Mouse (Mus musculus) intestine, postnatal 0 days (tissue): ENCODE data around the gene Klhl29. TPM values are rescaled to one million over a fixed set of nuclear protein-coding genes. Genes with fewer than 3 reads are reported as not detected.

Experiments
- ATAC-seq: fragments of 200-750 bp; cut with Nextera tagmentation; 2 replicates; pipeline ENCODE4 v1.8.0; 2017; ENCODE audit warnings: mild to moderate bottlenecking, moderate TSS enrichment, moderate library complexity
- H3K27ac ChIP-seq: fragments of 300-500 bp; sonication (generic); 2 replicates; pipeline ENCODE4 v1.5.1; 2014; ENCODE audit warnings: mild to moderate bottlenecking, low read depth, low read length, moderate library complexity
- H3K27me3 ChIP-seq: fragments of 300-500 bp; sonication (generic); replicated peaks from 2 replicates; pipeline ENCODE4 v1.6.1; 2014; ENCODE audit warnings: low read length, mixed read lengths; ENCODE audit not compliant: control insufficient read depth, insufficient read depth
- H3K36me3 ChIP-seq: fragments of 300-500 bp; sonication (generic); 2 replicates; pipeline ENCODE4 v1.6.1; 2014; ENCODE audit warnings: mild to moderate bottlenecking, moderate library complexity; ENCODE audit not compliant: control insufficient read depth, insufficient read depth
- H3K4me1 ChIP-seq: fragments of 300-500 bp; sonication (generic); replicated peaks from 2 replicates; pipeline ENCODE4 v1.6.1; 2014; ENCODE audit warnings: antibody characterized with exemption, low read length, mixed read lengths; ENCODE audit not compliant: control insufficient read depth, insufficient read depth
- H3K4me2 ChIP-seq: fragments of 300-500 bp; sonication (generic); replicated peaks from 2 replicates; pipeline ENCODE4 v1.6.1; 2014; ENCODE audit warnings: low read depth, mild to moderate bottlenecking, moderate library complexity
- H3K4me3 ChIP-seq: fragments of 300-500 bp; sonication (generic); 2 replicates; pipeline ENCODE4 v1.5.1; 2014; ENCODE audit warnings: low read depth, low read length
- H3K9ac ChIP-seq: fragments of 300-500 bp; sonication (generic); 2 replicates; pipeline ENCODE4 v1.6.1; 2014; ENCODE audit warnings: mild to moderate bottlenecking, low read depth, low read length
- H3K9me3 ChIP-seq: fragments of 300-500 bp; sonication (generic); 2 replicates; pipeline ENCODE4 v1.6.1; 2016; ENCODE audit warnings: mixed run types; ENCODE audit not compliant: control insufficient read depth
- CTCF ChIP-seq: sonication (generic); IDR thresholded peaks from 2 replicates; pipeline ENCODE4 v1.5.1; 2016; ENCODE audit warnings: low read depth, mild to moderate bottlenecking, control low read depth, antibody characterized with exemption, moderate library complexity
- WGBS: fragments of 180-500 bp; shearing (Covaris S2); extraction: QIAGEN DNeasy Blood & Tissue Kit; methylation state at CpG from one replicate; pipeline ENCODE4 v1.1.7; 2014; 5-methylcytosine and 5-hydroxymethylcytosine counted together
- polyA plus RNA-seq: library from polyadenylated mRNA; unstranded; fragments of >200 nt; fragmentation: Nextera tagmentation; extraction: Ambion mirVana; gene quantifications from 2 replicates; pipeline ENCODE4 v1.2.1, GENCODE M21; 2015

Klhl29 gene
- polyA plus RNA-seq, 1 experiment from 2014 or later: 0.34 TPM

DNA sequence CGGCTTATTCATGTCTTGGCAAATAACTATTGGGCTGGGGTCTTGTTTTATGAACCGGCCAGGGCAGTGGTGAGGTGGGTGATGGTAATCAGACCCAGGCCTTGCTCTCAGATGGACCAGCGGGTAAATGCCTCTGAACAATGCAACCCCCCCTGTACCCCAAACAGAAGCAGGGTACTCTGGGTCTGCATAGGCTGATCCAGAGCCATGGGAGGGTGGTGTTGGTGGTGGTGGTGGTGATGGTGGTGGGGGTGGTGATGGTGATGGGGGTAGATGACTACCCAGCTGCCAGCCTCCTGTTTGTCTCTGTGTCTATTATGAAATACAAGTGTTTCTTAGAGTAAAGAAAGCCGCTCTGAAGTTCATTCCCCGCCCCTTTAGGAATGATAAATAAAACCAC, 232.3 kb downstream of the Klhl29 start:
- Histone ChIP-seq H3K4me3 (no peak overlapping the region), H3K27ac (no peak overlapping the region), H3K36me3 (no peaks in the 10 kb centered on the region), H3K27me3 (no peaks in the 10 kb centered on the region), H3K9ac (no peak overlapping the region), H3K4me2 (no peak overlapping the region), H3K4me1 (no peaks in the 10 kb centered on the region), H3K9me3 (no peaks in the 10 kb centered on the region)
- ATAC-seq: no peak
- WGBS: 63% methylated on average over 5 of the region's 5 CpGs
- TF ChIP-seq CTCF: no peak

- 29% methylated on average over 3 of the region's 3 CpGs for WGBS
- H3K27ac ChIP-seq: no peak overlapping the region
- peak; percentile 38; the same call in 1 of the 2 replicates for ATAC-seq
- H3K4me3 ChIP-seq: no peak overlapping the region
- H3K36me3 ChIP-seq: no peaks in the 10 kb centered on the region
- H3K4me2 ChIP-seq: no peak overlapping the region
- H3K9me3 ChIP-seq: no peaks in the 10 kb centered on the region
- peak; percentile 88 for TF ChIP-seq CTCF
- no peaks in the 10 kb centered on the region for H3K4me1 ChIP-seq
- no peak overlapping the region for H3K9ac ChIP-seq
- no peaks in the 10 kb centered on the region for H3K27me3 ChIP-seq
Observed at GRCm38 (mm10) chr12:5142776-5143175, 232.7 kb downstream of the Klhl29 start.

DNA sequence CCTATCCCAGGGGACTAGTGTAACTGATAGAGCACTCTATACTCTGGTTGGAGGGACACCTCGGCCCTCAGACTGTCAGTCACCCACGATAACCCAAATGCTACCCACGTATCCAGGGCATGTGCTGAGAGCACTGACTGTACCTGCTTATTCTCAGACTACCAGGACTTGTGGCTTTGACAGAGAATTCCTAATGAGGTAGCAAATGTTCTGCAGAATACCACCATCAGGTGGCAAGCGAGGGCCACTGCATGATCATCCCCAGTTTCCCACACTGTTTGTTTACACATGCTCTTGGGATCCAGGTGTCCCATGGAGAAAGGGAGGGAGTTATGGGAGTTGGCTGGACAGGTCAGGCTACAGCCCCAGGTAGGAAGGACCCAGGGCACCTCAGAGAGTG, 234.4 kb downstream of the Klhl29 start:
- H3K4me1 ChIP-seq: no peaks in the 10 kb centered on the region
- no peak overlapping the region for H3K4me3 ChIP-seq
- no peak for ATAC-seq
- no peak overlapping the region for H3K4me2 ChIP-seq
- H3K36me3 ChIP-seq: no peaks in the 10 kb centered on the region
- no peaks in the 10 kb centered on the region for H3K9me3 ChIP-seq
- H3K27ac ChIP-seq: no peak overlapping the region
- 37% methylated on average over 4 of the region's 4 CpGs for WGBS
- no peak overlapping the region for H3K9ac ChIP-seq
- H3K27me3 ChIP-seq: no peaks in the 10 kb centered on the region
- TF ChIP-seq CTCF: peak; percentile 69

DNA sequence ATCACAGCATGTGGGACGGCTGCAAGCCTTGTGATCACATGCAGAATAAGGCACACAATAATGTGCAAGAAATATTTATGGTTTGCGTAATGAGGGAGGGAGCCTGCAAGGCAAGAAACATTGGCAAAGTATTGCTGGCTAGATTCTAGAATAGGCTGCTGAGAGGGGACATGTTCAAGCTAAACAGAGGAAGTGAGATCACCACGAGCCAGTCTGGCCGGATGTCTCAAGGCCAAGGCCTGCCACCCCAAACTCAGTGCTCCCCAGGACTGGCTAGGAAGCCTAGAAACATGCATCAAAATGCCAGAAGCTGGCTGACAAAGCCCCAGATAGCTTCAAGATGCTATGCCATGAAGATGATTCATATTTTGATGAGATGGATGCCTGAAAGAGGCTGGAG, 236.2 kb downstream of the Klhl29 start:
- no peaks in the 10 kb centered on the region for H3K4me1 ChIP-seq
- no peak overlapping the region for H3K9ac ChIP-seq
- H3K27me3 ChIP-seq: no peaks in the 10 kb centered on the region
- no peaks in the 10 kb centered on the region for H3K36me3 ChIP-seq
- H3K27ac ChIP-seq: no peak overlapping the region
- TF ChIP-seq CTCF: no peak
- ATAC-seq: no peak
- no peak overlapping the region for H3K4me2 ChIP-seq
- no peak overlapping the region for H3K4me3 ChIP-seq
- WGBS: 36% methylated on average over 4 of the region's 4 CpGs
- no peaks in the 10 kb centered on the region for H3K9me3 ChIP-seq

DNA sequence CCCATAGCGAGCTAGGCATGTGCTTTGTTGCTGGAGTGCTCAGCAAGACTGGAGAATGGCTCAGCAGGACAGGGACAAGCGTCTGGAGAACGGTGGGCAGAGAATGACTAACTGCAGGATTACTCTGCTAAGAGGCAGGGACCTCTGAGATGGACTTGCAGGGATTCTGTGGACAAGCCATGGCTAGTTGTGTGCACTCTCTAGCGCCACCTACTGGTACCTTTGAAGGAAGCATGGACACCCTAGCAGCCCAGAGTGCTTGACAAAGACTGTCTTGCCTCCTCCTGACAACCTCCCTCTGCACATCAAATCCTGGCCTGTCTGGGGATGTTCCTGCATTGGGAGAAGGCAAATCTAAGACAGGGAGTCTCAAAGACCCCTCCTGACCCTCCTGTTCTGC, 239.2 kb downstream of the Klhl29 start:
- peak; percentile 92 for TF ChIP-seq CTCF
- no peaks in the 10 kb centered on the region for H3K27me3 ChIP-seq
- no peak overlapping the region for H3K9ac ChIP-seq
- H3K4me3 ChIP-seq: no peak overlapping the region
- ATAC-seq: no peak
- H3K36me3 ChIP-seq: no peaks in the 10 kb centered on the region
- H3K4me1 ChIP-seq: no peaks in the 10 kb centered on the region
- no peak overlapping the region for H3K4me2 ChIP-seq
- WGBS: 32% methylated on average over 4 of the region's 4 CpGs
- no peaks in the 10 kb centered on the region for H3K9me3 ChIP-seq
- H3K27ac ChIP-seq: no peak overlapping the region

DNA sequence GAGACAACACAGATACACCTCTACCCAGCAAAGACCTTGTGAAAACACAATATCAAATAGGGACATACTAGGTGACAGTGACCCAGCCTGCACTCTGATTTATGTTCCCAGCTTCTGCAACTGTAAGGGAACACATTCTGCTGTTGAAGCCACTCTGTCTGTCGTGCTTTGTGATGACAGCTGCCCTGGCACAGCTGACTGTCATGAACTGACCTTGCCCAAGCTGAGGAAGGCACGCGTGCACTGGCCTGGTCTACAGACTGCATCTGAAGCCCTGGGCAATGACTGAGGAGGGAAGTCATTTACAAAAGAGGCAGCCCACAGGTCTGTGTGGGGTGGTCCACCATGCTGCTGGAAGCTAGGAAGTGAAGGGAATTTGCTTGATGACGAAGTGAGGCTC, 246.3 kb downstream of the Klhl29 start:
- no peaks in the 10 kb centered on the region for H3K4me1 ChIP-seq
- H3K4me2 ChIP-seq: no peak overlapping the region
- ATAC-seq: no peak
- no peaks in the 10 kb centered on the region for H3K27me3 ChIP-seq
- no peaks in the 10 kb centered on the region for H3K9me3 ChIP-seq
- no peak overlapping the region for H3K4me3 ChIP-seq
- no peaks in the 10 kb centered on the region for H3K36me3 ChIP-seq
- no peak overlapping the region for H3K27ac ChIP-seq
- WGBS: 81% methylated on average over 4 of the region's 4 CpGs
- H3K9ac ChIP-seq: no peak overlapping the region
- TF ChIP-seq CTCF: no peak

GRCm38 (mm10) chr12:5125907-5126306, 249.6 kb downstream of the Klhl29 start:
- no peaks in the 10 kb centered on the region for H3K27me3 ChIP-seq
- H3K4me1 ChIP-seq: no peaks in the 10 kb centered on the region
- no peaks in the 10 kb centered on the region for H3K9me3 ChIP-seq
- H3K36me3 ChIP-seq: no peaks in the 10 kb centered on the region
- 74% methylated on average over 7 of the region's 7 CpGs for WGBS
- H3K4me3 ChIP-seq: no peak overlapping the region
- ATAC-seq: no peak
- no peak overlapping the region for H3K27ac ChIP-seq
- no peak for TF ChIP-seq CTCF
- H3K4me2 ChIP-seq: no peak overlapping the region
- no peak overlapping the region for H3K9ac ChIP-seq
